Mouse (Mus musculus): ENCODE measurements around the gene Fbxl21.

GRCm38 (mm10) chr13:56571645-56572044 lies 49.4 kb downstream of the Fbxl21 start:
- no peak for TF ChIP-seq CTCF (IDR thresholded peaks at IDR 0.05; ENCODE audit: insufficient read depth, low read length)
- TF ChIP-seq POLR2A (IDR thresholded peaks at IDR 0.05; ENCODE audit: borderline replicate concordance, extremely low read depth, low read depth, low read length), result no peak

Data from lung, adult 2 months (tissue).